Mouse (Mus musculus) limb, embryonic 14.5 days (tissue): ENCODE data around the gene Rtp4. TPM values are rescaled to one million over a fixed set of nuclear protein-coding genes. Genes with fewer than 3 reads are reported as not detected.

ENCODE experiments used
- ATAC-seq: fragments of 200-750 bp; cut with Nextera tagmentation; 2 replicates; pipeline ENCODE4 v1.8.0; 2017; ENCODE audit warnings: low read depth, moderate number of reproducible peaks, moderate TSS enrichment; ENCODE audit not compliant: low FRiP score
- DNase-seq: peaks from one replicate; pipeline ENCODE4 v3.0.0-alpha.2; 2015; ENCODE audit warnings: low spot score
- H3K27ac ChIP-seq: fragments of 300-500 bp; sonication (generic); replicated peaks from 2 replicates; pipeline ENCODE4 v1.5.1; 2014; ENCODE audit warnings: low read depth, mild to moderate bottlenecking, low read length, moderate library complexity, mixed read lengths
- H3K27me3 ChIP-seq: fragments of 300-500 bp; sonication (generic); 2 replicates; pipeline ENCODE4 v1.6.1; 2014; ENCODE audit warnings: low read length, mixed read lengths; ENCODE audit not compliant: control insufficient read depth, insufficient read depth
- H3K36me3 ChIP-seq: fragments of 300-500 bp; sonication (generic); 2 replicates; pipeline ENCODE4 v1.6.1; 2014; ENCODE audit warnings: mild to moderate bottlenecking, low read length, moderate library complexity, mixed read lengths; ENCODE audit not compliant: control insufficient read depth, insufficient read depth
- H3K4me1 ChIP-seq: fragments of 300-500 bp; sonication (generic); 2 replicates; pipeline ENCODE4 v1.6.1; 2014; ENCODE audit warnings: antibody characterized with exemption, low read length, mixed read lengths; ENCODE audit not compliant: control insufficient read depth, insufficient read depth
- H3K4me2 ChIP-seq: fragments of 300-500 bp; sonication (generic); replicated peaks from 2 replicates; pipeline ENCODE4 v1.6.1; 2014; ENCODE audit warnings: low read depth, mild to moderate bottlenecking, low read length, moderate library complexity; ENCODE audit not compliant: severe bottlenecking
- H3K4me3 ChIP-seq: fragments of 300-500 bp; sonication (generic); replicated peaks from 2 replicates; pipeline ENCODE4 v1.5.1; 2014; ENCODE audit warnings: low read length
- H3K9ac ChIP-seq: fragments of 300-500 bp; sonication (generic); 2 replicates; pipeline ENCODE4 v1.6.1; 2014; ENCODE audit warnings: mild to moderate bottlenecking, low read depth, low read length, moderate library complexity; ENCODE audit not compliant: severe bottlenecking
- H3K9me3 ChIP-seq: fragments of 300-500 bp; sonication (generic); 2 replicates; pipeline ENCODE4 v1.6.1; 2016; ENCODE audit warnings: low read length; ENCODE audit not compliant: control insufficient read depth
- POLR2A ChIP-seq: fragments of 200-500 bp; IDR thresholded peaks from 2 replicates; pipeline ENCODE4 v1.8.0; 2012; ENCODE audit warnings: inconsistent platforms, mild to moderate bottlenecking, moderate library complexity, borderline replicate concordance; ENCODE audit not compliant: insufficient read depth, insufficient read length; ENCODE audit errors: extremely low read depth
- WGBS: fragments of 180-500 bp; shearing (Covaris S2); extraction: QIAGEN DNeasy Blood & Tissue Kit; methylation state at CpG from one replicate; pipeline ENCODE4 v1.1.7; 2014; 5-methylcytosine and 5-hydroxymethylcytosine counted together
- polyA plus RNA-seq, 2 experiments: library from polyadenylated mRNA; depleted of rRNA in 1 of 2; stranded (reverse) in 1 of 2; unstranded in 1 of 2; fragments of >200 nt; fragmentation: Nextera tagmentation in 1 of 2; extraction: Ambion mirVana in 1 of 2; gene quantifications; 2 replicates each; pipeline versions ENCODE4 v1.2.1 to v1.2.3; 2012 to 2014

Gene Rtp4
- polyA plus RNA-seq, 2 experiments, result 4.2 to 5.7 TPM

GRCm38 (mm10) chr16:23568369-23568958 lies 48.4 kb downstream of the Rtp4 start:
- no peak overlapping the region for H3K4me3 ChIP-seq
- ATAC-seq (no peak), DNase-seq (no peak)
- H3K9me3 ChIP-seq, result no peaks in the 10 kb centered on the region
- no peak overlapping the region for H3K9ac ChIP-seq
- no peaks in the 10 kb centered on the region for H3K4me1 ChIP-seq
- H3K36me3 ChIP-seq, result no peaks in the 10 kb centered on the region
- no peak for TF ChIP-seq POLR2A
- no peaks in the 10 kb centered on the region for H3K27me3 ChIP-seq
- no peak overlapping the region for H3K27ac ChIP-seq
- 20% methylated on average over 4 of the region's 4 CpGs for WGBS
- H3K4me2 ChIP-seq, result no peak overlapping the region

- H3K27ac ChIP-seq, result no peak overlapping the region
- 80% methylated on average over 2 of the region's 2 CpGs for WGBS
- no peak overlapping the region for H3K4me3 ChIP-seq
- no peak overlapping the region for H3K4me2 ChIP-seq
- no peak for ATAC-seq
- no peak overlapping the region for H3K9ac ChIP-seq
- no peak for TF ChIP-seq POLR2A
- no peak for DNase-seq
- H3K9me3 ChIP-seq, result no peaks in the 10 kb centered on the region
- no peaks in the 10 kb centered on the region for H3K36me3 ChIP-seq
- no peaks in the 10 kb centered on the region for H3K27me3 ChIP-seq
- no peaks in the 10 kb centered on the region for H3K4me1 ChIP-seq
Observed at GRCm38 (mm10) chr16:23574561-23574960, 54.5 kb downstream of the Rtp4 start.

DNA sequence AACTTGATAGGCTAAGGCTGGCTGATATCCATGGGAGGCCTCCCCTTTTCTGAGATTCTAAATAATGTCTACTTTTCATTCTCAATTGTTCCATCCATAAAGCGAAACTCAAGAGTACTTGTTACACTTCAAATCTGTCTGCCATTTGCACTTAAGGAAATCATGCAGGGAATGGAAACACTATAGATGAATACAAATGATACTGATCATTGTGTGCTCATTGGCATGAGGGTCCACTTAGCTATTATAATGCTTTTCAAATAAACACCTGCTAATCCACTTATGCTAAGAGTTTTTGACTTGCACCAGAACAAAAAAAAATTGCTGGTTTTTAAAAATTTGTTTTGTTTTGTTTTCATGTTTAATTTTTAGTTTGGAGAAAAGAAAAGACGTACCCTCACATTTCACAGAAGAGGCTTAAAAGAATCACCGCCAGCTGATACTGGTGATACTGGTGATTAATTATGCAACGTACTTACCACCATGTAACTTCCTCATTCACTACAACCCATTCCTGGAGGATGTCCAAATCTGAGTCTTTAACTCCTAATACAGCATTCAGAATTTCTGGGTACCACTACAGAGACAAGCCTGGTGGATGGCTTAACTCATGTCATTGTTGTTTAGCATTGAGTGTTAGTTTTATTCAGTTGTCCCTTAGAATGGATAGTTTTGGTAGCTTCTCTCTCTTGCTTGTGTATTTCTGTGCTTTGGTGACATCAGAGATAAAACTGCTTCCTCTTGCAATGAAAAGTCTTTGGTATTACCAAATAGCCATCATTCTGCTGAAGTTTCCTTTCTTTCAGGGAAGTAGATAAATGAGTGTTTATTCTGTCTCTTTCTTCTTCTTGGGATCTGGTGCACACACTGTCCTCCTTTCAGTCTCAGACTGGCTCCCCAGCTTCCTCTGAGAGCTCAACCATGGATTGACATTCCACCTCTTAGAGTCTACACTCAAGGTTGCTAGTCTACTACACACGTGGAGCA lies 71.3 kb downstream of the Rtp4 start:
- no peak for DNase-seq
- Histone ChIP-seq H3K27ac (no peak overlapping the region), H3K9me3 (0 out of 2 replicates have a peak, but pooled peaks cover 9% of the 10 kb centered on the region), H3K36me3 (no peaks in the 10 kb centered on the region), H3K9ac (no peak overlapping the region), H3K4me2 (no peak overlapping the region), H3K4me1 (no peaks in the 10 kb centered on the region), H3K4me3 (no peak overlapping the region), H3K27me3 (no peaks in the 10 kb centered on the region)
- WGBS, result 91% methylated on average over 5 of the region's 5 CpGs
- no peak for ATAC-seq
- no peak for TF ChIP-seq POLR2A

DNA sequence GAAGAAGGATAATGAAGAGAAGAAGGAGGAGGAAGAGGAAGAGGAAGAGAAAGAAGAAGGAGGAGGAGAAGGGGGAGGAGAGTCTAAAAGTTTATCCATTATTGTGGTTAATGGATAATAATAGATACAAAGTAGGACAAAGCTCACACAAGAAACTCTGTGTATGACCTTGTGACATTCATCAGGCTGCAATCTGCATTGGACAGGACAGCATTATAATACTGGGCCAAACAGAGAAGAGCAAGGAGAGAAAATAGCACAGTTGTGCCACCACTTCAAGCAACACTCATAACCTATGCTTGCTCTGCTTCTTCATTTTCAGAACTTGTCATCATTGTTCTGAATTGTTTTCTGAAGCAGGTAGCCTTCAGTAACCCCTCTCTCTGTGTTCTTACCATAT lies 72.4 kb downstream of the Rtp4 start:
- H3K27ac ChIP-seq, result no peak overlapping the region
- no peak overlapping the region for H3K9ac ChIP-seq
- H3K4me1 ChIP-seq, result no peaks in the 10 kb centered on the region
- 0 out of 2 replicates have a peak, but pooled peaks cover 9% of the 10 kb centered on the region for H3K9me3 ChIP-seq
- DNase-seq, result no peak
- no peak for ATAC-seq
- H3K4me3 ChIP-seq, result no peak overlapping the region
- no peak overlapping the region for H3K4me2 ChIP-seq
- TF ChIP-seq POLR2A, result no peak
- no peaks in the 10 kb centered on the region for H3K36me3 ChIP-seq
- no peaks in the 10 kb centered on the region for H3K27me3 ChIP-seq

GRCm38 (mm10) chr16:23596696-23597095 lies 76.6 kb downstream of the Rtp4 start:
- Histone ChIP-seq H3K4me3 (no peak overlapping the region), H3K9me3 (no peaks in the 10 kb centered on the region), H3K9ac (no peak overlapping the region), H3K36me3 (no peaks in the 10 kb centered on the region), H3K27ac (no peak overlapping the region), H3K4me2 (no peak overlapping the region), H3K4me1 (no peaks in the 10 kb centered on the region), H3K27me3 (no peaks in the 10 kb centered on the region)
- ATAC-seq (no peak), DNase-seq (no peak)
- WGBS, result 76% methylated on average over 3 of the region's 3 CpGs
- no peak for TF ChIP-seq POLR2A
